Mouse (Mus musculus) effector memory CD4-positive, alpha-beta T cell, adult 7 months (primary cell): ENCODE data around the gene Synj2bp. TPM values are rescaled to one million over a fixed set of nuclear protein-coding genes. Genes with fewer than 3 reads are reported as not detected.

Experiments
- polyA plus RNA-seq: library from polyadenylated mRNA; unstranded; fragments of 100-300 nt; shearing (Covaris generic); gene quantifications from one replicate; pipeline ENCODE4 v1.2.1, GENCODE M21; 2017

Gene Synj2bp
- polyA plus RNA-seq: 39.1 TPM

GRCm38 (mm10) chr12:81532316-81533028 is at the start of gene Synj2bp, which contains the start of gene Gm20498:
Gene Synj2bp (minus strand): TSS chr12:81532911.
Gene Gm20498 (minus strand): TSS chr12:81532905.

GRCm38 (mm10) chr12:81568374-81568773 is 35.7 kb upstream of the Synj2bp start, which contains the start of gene Adam21:
Gene Adam21 (minus strand): TSS chr12:81568474.

GRCm38 (mm10) chr12:81484727-81485191 is 48.0 kb downstream of the Synj2bp start, which contains the start of gene Cox16:
Gene Cox16 (minus strand): TSS chr12:81485127.

Other genes starting within 250 kb of the Synj2bp start
- 0.40 TPM for gene Slc8a3, start 199.7 kb downstream of the Synj2bp start, polyA plus RNA-seq
- not detected for gene Gm4787, start 153.4 kb downstream of the Synj2bp start, polyA plus RNA-seq
- 0.30 TPM for gene Adam4, start 111.0 kb downstream of the Synj2bp start, polyA plus RNA-seq
- gene Cox16, start 47.8 kb downstream of the Synj2bp start, polyA plus RNA-seq: 184 TPM
- gene Gm20498, start within 50 bp of the Synj2bp start, polyA plus RNA-seq: 6.5 TPM
- gene Adam21, start 35.6 kb upstream of the Synj2bp start, polyA plus RNA-seq: 0.82 TPM
- gene Med6, start 62.1 kb upstream of the Synj2bp start, polyA plus RNA-seq: 27.7 TPM
- gene Ttc9, start 98.3 kb upstream of the Synj2bp start, polyA plus RNA-seq: 0.23 TPM
- gene Map3k9, start 248.3 kb upstream of the Synj2bp start, polyA plus RNA-seq: 4.6 TPM